In the genomic region with DNA sequence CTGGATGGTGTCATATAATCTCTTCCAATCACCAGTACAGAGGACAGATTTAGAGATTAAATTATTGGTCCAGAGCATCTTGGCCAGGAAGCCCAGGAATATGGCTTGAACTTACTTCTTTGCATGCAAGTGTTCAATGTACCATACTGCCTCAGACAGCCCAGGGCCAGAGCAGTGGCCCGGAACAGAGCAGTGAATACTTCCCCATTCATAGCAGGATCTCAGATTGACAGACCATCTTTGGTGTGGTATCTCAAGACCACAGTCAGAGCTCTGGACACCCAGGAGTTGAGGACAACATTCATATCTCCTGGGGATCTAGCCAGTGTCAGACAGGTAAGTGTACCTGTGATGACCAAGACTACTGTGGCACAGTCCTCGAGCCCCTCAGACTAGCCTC, we compare ENCODE assay signal across 13 mouse cellular contexts.
"Had no signal": no experiment of that assay in that cellular context is flagged by ENCODE, and none has a peak within 500 bp of the region (broad histone marks: within the 10 kb centered on the region; RNA-seq: fewer than 3 reads in every experiment).

No protein-coding gene starts in this region.

- DNase-seq: liver, postnatal 0 days; lung, adult 2 months; lung, postnatal 14 days; lung, postnatal 36 days; retina, postnatal 1 day; right cerebral cortex, adult 18-20 months; right cerebral cortex, postnatal 14 days; thymus, adult 18-20 months; thymus, postnatal 14 days; thymus, postnatal 36 days had no signal

- ATAC-seq: liver, postnatal 0 days; lung, postnatal 0 days; midbrain, embryonic 13.5 days; midbrain, embryonic 15.5 days had no signal
